Mouse (Mus musculus): ENCODE measurements around the gene Trim39. TPM values are rescaled to one million over a fixed set of nuclear protein-coding genes. Genes with fewer than 3 reads are reported as not detected.

Trim39 gene
- polyA plus RNA-seq, 1 experiment, result 55.6 TPM

GRCm38 (mm10) chr17:36281521-36282245 is 9.6 kb upstream of the Trim39 start:
- Histone ChIP-seq H3K4me1 (ENCODE audit: control insufficient read depth, insufficient read depth, low read length) (no peaks in the 10 kb centered on the region), H3K4me3 (replicated peaks; ENCODE audit: insufficient read depth, low read depth, low read length) (no peak overlapping the region), H3K27ac (ENCODE audit: insufficient read depth, low read length) (no peak overlapping the region), H3K27me3 (ENCODE audit: control insufficient read depth, insufficient read depth, low read length) (no peaks in the 10 kb centered on the region)
- TF ChIP-seq CTCF (IDR thresholded peaks at IDR 0.05; ENCODE audit: borderline replicate concordance, insufficient read depth, low read depth, low read length), result no peak
- TF ChIP-seq POLR2A (IDR thresholded peaks at IDR 0.05; ENCODE audit: borderline replicate concordance, insufficient read depth, low read length), result no peak
- WGBS, result 94% methylated on average over 4 of the region's 4 CpGs
- DNase-seq, result no peak

GRCm38 (mm10) chr17:36274776-36275175 is 2.7 kb upstream of the Trim39 start:
- peak in 1 of 2 experiments; percentile 0 for DNase-seq
- Histone ChIP-seq H3K4me1 (ENCODE audit: control insufficient read depth, insufficient read depth, low read length) (peaks cover 8% of the 10 kb centered on the region; the same call in 1 of the 2 replicates), H3K27me3 (ENCODE audit: control insufficient read depth, insufficient read depth, low read length) (no peaks in the 10 kb centered on the region), H3K4me3 (replicated peaks; ENCODE audit: insufficient read depth, low read depth, low read length) (no peak overlapping the region), H3K27ac (ENCODE audit: insufficient read depth, low read length) (no peak overlapping the region)
- TF ChIP-seq CTCF (IDR thresholded peaks at IDR 0.05; ENCODE audit: borderline replicate concordance, insufficient read depth, low read depth, low read length) (no peak), POLR2A (IDR thresholded peaks at IDR 0.05; ENCODE audit: borderline replicate concordance, insufficient read depth, low read length) (no peak)
- WGBS, result 73% methylated on average over 4 of the region's 4 CpGs

- no peak overlapping the region for H3K4me3 ChIP-seq (replicated peaks; ENCODE audit: insufficient read depth, low read depth, low read length)
- peaks cover 8% of the 10 kb centered on the region; the same call in 1 of the 2 replicates for H3K4me1 ChIP-seq (ENCODE audit: control insufficient read depth, insufficient read depth, low read length)
- TF ChIP-seq CTCF (IDR thresholded peaks at IDR 0.05; ENCODE audit: borderline replicate concordance, insufficient read depth, low read depth, low read length) (no peak), POLR2A (IDR thresholded peaks at IDR 0.05; ENCODE audit: borderline replicate concordance, insufficient read depth, low read length) (no peak)
- 72% methylated on average over 4 of the region's 4 CpGs for WGBS
- no peak for DNase-seq
- no peaks in the 10 kb centered on the region for H3K27me3 ChIP-seq (ENCODE audit: control insufficient read depth, insufficient read depth, low read length)
- H3K27ac ChIP-seq (ENCODE audit: insufficient read depth, low read length), result no peak overlapping the region
These were observed 1.7 kb upstream of the Trim39 start for GRCm38 (mm10) chr17:36273796-36274195.

GRCm38 (mm10) chr17:36272643-36273366 is 758 bp upstream of the Trim39 start:
- H3K27ac ChIP-seq (ENCODE audit: insufficient read depth, low read length), result no peak overlapping the region
- H3K4me1 ChIP-seq (ENCODE audit: control insufficient read depth, insufficient read depth, low read length), result peaks cover 8% of the 10 kb centered on the region; the same call in 1 of the 2 replicates
- TF ChIP-seq POLR2A (IDR thresholded peaks at IDR 0.05; ENCODE audit: borderline replicate concordance, insufficient read depth, low read length), result no peak
- no peak for TF ChIP-seq CTCF (IDR thresholded peaks at IDR 0.05; ENCODE audit: borderline replicate concordance, insufficient read depth, low read depth, low read length)
- 58% methylated on average over 9 of the region's 9 CpGs for WGBS
- H3K27me3 ChIP-seq (ENCODE audit: control insufficient read depth, insufficient read depth, low read length), result no peaks in the 10 kb centered on the region
- H3K4me3 ChIP-seq (replicated peaks; ENCODE audit: insufficient read depth, low read depth, low read length), result peak overlapping the region; percentile 40
- no peak for DNase-seq

GRCm38 (mm10) chr17:36270956-36271585 is 976 bp downstream of the Trim39 start:
- TF ChIP-seq CTCF (IDR thresholded peaks at IDR 0.05; ENCODE audit: borderline replicate concordance, insufficient read depth, low read depth, low read length) (no peak), POLR2A (IDR thresholded peaks at IDR 0.05; ENCODE audit: borderline replicate concordance, insufficient read depth, low read length) (peak; percentile 78)
- no peaks in the 10 kb centered on the region for H3K27me3 ChIP-seq (ENCODE audit: control insufficient read depth, insufficient read depth, low read length)
- peak overlapping the region; percentile 94 for H3K4me3 ChIP-seq (replicated peaks; ENCODE audit: insufficient read depth, low read depth, low read length)
- peak; percentile 90 to 96 for DNase-seq
- peaks cover 8% of the 10 kb centered on the region; the same call in 1 of the 2 replicates for H3K4me1 ChIP-seq (ENCODE audit: control insufficient read depth, insufficient read depth, low read length)
- H3K27ac ChIP-seq (ENCODE audit: insufficient read depth, low read length), result peak overlapping the region; percentile 99
- WGBS, result under 1% methylated on average over 83 of the region's 84 CpGs

- no peak for DNase-seq
- no peaks in the 10 kb centered on the region for H3K27me3 ChIP-seq (ENCODE audit: control insufficient read depth, insufficient read depth, low read length)
- H3K27ac ChIP-seq (ENCODE audit: insufficient read depth, low read length), result no peak overlapping the region
- 76% methylated on average over 5 of the region's 5 CpGs for WGBS
- no peak overlapping the region for H3K4me3 ChIP-seq (replicated peaks; ENCODE audit: insufficient read depth, low read depth, low read length)
- H3K4me1 ChIP-seq (ENCODE audit: control insufficient read depth, insufficient read depth, low read length), result no peaks in the 10 kb centered on the region; the same call in 1 of the 2 replicates
- TF ChIP-seq CTCF (IDR thresholded peaks at IDR 0.05; ENCODE audit: borderline replicate concordance, insufficient read depth, low read depth, low read length) (no peak), POLR2A (IDR thresholded peaks at IDR 0.05; ENCODE audit: borderline replicate concordance, insufficient read depth, low read length) (no peak)
These were observed 6.2 kb downstream of the Trim39 start for GRCm38 (mm10) chr17:36265834-36266233.

GRCm38 (mm10) chr17:36264273-36264925 is 7.6 kb downstream of the Trim39 start:
- 58% methylated on average over 3 of the region's 3 CpGs for WGBS
- TF ChIP-seq POLR2A (IDR thresholded peaks at IDR 0.05; ENCODE audit: borderline replicate concordance, insufficient read depth, low read length) (no peak), CTCF (IDR thresholded peaks at IDR 0.05; ENCODE audit: borderline replicate concordance, insufficient read depth, low read depth, low read length) (no peak)
- H3K4me1 ChIP-seq (ENCODE audit: control insufficient read depth, insufficient read depth, low read length), result no peaks in the 10 kb centered on the region

More at GRCm38 (mm10) chr17:36264273-36264925, 7.6 kb downstream of the Trim39 start:
- Histone ChIP-seq H3K4me3 (replicated peaks; ENCODE audit: insufficient read depth, low read depth, low read length) (no peak overlapping the region), H3K27ac (ENCODE audit: insufficient read depth, low read length) (no peak overlapping the region), H3K27me3 (ENCODE audit: control insufficient read depth, insufficient read depth, low read length) (no peaks in the 10 kb centered on the region)
- no peak for DNase-seq

All from cerebellum, adult 2 months (tissue).